Mouse (Mus musculus): Measurements from ENCODE around the gene Ttc28.

DNA sequence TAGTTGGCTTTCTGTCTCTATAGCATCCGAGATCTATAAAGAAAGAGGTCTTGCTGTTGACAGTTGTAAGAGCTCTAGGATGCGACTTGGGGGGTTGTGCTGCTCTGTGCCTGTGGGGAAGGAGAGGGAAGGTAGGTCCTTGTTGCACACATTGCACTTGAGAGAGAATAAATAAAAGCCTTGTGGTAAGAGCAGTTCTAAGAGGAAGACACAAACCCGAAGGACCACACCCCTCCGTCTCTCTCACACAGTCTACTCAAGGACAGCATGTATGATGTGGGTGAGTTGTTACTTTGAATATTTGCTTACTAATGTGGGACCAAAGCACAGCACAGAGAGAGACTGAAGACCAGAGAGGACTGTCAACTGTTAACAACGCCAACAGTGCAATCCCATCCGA is 160.2 kb downstream of the Ttc28 start:
- TF ChIP-seq UBTF (IDR thresholded peaks at IDR 0.05; ENCODE audit: low read depth, low read length) (no peak), POLR2A (IDR thresholded peaks at IDR 0.05; ENCODE audit: low read depth, low read length) (no peak), E2F4 (IDR thresholded peaks at IDR 0.05; ENCODE audit: insufficient replicate concordance, low read depth, low read length) (no peak), CTCF (conservative IDR thresholded peaks at IDR 0.05 in 1 of 2, IDR thresholded peaks at IDR 0.05 in 1 of 2; ENCODE audit: low read depth in 2 of 2, low read length in 2 of 2) (no peak), HCFC1 (IDR thresholded peaks at IDR 0.05; ENCODE audit: low read depth, low read length) (no peak), ZNF384 (IDR thresholded peaks at IDR 0.05; ENCODE audit: low read depth, low read length) (no peak), ZMIZ1 (IDR thresholded peaks at IDR 0.05; ENCODE audit: low read depth, low read length) (no peak), USF1 (IDR thresholded peaks at IDR 0.05; ENCODE audit: low read depth, low read length) (no peak), ELF1 (IDR thresholded peaks at IDR 0.05; ENCODE audit: low read depth, low read length) (no peak), CHD1 (IDR thresholded peaks at IDR 0.05; ENCODE audit: low read depth, low read length) (no peak), TBP (conservative IDR thresholded peaks at IDR 0.05; ENCODE audit: low read depth, low read length) (no peak), TCF12 (IDR thresholded peaks at IDR 0.05; ENCODE audit: low read depth, low read length) (no peak), ZC3H11A (IDR thresholded peaks at IDR 0.05; ENCODE audit: low read depth, low read length) (no peak)

Data from CH12.LX (cell line).